Mouse (Mus musculus): ENCODE measurements around the gene Cap1. TPM values are rescaled to one million over a fixed set of nuclear protein-coding genes. Genes with fewer than 3 reads are reported as not detected.

Cap1 gene
- 100 to 1,000 TPM; 280 to 333 (median 312) TPM for total RNA-seq (2022)

- peak; percentile 97 to 99 for DNase-seq (ENCODE audit: low spot score in 2 of 2)
Observed at GRCm38 (mm10) chr4:122885768-122886578, at the start of gene Cap1. TSS of gene Cap1 (minus strand) at chr4:122886056.

GRCm38 (mm10) chr4:122933857-122934256 is 48.0 kb upstream of the Cap1 start:
- no peak for DNase-seq (ENCODE audit: low spot score in 2 of 2)

GRCm38 (mm10) chr4:122933051-122933591 is 47.3 kb upstream of the Cap1 start:
- no peak for DNase-seq (ENCODE audit: low spot score in 2 of 2)

DNA sequence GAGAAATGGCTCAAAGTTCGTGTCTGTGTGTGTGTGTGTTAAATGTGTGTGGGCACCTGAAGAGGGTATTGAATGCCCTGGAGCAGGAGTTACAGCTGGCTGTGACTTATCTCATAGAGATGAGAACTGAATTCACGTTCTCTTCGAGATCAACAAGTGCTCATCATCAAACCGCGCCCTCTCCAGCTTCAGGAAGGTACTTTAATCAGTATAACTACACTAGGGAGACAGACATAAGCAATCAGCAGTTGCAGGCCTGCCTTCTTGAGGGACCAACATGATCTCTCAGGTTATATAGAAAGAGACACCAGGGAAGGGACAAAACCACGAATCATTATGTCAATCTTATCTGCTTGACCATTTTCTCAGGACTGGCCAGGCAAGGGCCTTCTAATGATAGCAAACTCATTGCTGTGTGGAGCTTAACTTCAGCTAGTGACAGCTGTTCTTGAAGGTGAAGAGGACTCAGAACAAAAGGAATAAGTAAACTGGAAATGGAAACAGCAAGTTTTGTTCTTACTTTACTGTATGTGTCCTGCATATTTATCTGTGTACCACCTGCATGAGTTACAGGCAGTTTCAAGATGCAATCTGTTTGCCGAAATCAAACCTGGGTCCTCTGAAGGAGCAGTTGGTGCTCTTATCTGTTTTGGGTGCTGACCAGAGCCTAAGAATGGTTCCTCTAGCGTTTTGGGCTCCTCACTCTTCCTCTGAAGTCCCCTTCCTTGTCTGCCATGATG is 46.6 kb upstream of the Cap1 start:
- DNase-seq (ENCODE audit: low spot score in 2 of 2), result no peak

DNA sequence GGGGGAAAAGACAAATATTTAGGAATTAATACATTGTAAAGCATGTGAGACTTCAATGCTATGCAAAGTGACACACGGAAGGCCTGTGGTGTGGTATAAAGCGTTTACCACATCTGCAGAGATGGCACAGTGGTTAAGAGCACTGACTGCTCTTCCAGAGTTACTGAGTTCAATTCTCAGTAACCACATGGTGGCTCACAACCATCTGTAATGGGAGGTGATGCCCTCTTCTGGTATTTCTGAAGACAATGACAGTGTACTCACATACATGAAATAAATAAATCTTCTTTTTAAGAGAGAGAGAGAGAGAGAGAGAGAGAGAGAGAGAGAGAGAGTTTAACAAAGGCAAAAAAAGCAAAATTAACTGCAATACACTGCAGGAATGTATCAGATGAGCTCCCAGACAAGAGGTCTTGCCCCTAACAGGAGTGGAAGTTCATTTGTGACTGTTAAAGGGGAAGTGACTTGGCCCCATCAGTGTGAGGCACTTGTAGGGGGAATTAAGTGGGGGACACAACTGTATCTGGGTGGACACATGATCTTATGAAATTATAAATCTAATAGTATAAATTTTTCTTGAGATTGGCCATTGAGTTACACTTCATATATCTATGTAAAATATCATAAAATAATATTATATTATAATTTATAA is 45.2 kb upstream of the Cap1 start:
- no peak for DNase-seq (ENCODE audit: low spot score in 2 of 2)

DNA sequence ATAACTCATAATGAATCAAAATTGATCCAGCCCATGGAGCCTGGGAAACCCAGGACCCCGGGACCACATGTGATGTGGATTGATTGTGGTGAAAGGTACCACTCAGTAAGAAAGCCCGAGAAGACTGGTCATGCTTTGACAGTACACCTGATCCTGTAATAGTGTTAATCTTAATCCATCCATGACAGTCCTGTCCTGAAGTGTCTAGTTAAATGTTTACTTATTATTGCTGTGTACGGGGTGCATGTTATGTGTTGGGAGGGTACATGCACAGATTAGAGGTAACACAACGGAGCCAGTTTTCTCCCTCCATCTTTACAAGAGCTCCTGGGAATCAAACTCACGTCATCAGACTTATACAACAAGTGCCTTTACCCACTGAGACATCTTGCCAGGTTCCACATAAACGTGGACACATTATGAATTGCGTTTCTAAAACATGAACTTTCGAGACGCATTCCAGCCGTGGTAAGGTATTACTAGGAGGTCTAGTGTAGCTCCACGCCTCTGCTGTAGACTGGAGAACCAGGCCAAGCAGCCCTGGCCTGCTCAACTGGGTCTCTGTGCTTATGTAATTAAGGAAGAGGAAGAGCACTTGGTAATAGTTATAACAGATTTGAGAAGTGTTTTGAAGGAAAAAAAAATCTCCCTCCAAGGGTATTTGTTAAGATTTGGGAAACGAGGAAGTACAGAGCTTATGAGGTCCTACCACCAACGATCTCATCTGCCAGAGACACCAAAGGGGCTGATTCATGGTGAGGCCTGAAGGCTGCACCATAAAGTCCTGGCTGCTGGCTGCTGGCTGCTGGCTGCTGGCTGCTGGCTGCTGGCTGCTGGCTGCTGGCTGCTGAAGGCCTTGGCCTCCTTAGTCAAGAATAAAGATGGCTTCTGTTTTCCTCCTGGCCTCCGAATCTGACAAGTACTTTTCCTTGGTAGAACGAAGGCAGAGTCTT is 37.8 kb upstream of the Cap1 start:
- DNase-seq (ENCODE audit: low spot score in 2 of 2), result no peak

GRCm38 (mm10) chr4:122922841-122923240 is 37.0 kb upstream of the Cap1 start:
- DNase-seq (ENCODE audit: low spot score in 2 of 2), result no peak

- DNase-seq (ENCODE audit: low spot score in 2 of 2), result no peak
Observed at GRCm38 (mm10) chr4:122915985-122916384, 30.1 kb upstream of the Cap1 start.

- DNase-seq (ENCODE audit: low spot score in 2 of 2), result no peak
Observed at GRCm38 (mm10) chr4:122914186-122914585, 28.3 kb upstream of the Cap1 start.

DNA sequence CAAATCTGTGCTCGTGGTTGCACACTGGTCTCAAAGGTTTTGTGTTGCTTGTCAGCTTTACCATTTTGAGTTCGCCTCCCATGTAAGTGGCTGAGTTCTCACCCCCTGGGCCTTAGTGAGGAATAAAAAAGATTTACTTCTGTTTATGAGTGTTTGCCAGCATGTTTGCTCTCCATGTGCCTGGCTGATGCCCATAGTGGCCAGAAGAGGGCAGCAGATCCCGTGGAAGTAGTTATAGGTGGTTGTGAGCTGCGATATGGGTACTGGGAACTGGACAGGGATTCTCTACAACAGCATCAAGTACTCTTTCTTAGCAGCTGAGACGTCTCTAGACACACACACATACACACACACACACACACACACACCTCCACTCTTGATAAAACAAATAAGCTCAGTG is 26.8 kb upstream of the Cap1 start:
- DNase-seq (ENCODE audit: low spot score in 2 of 2), result no peak

GRCm38 (mm10) chr4:122910577-122910976 is 24.7 kb upstream of the Cap1 start:
- no peak for DNase-seq (ENCODE audit: low spot score in 2 of 2)

DNA sequence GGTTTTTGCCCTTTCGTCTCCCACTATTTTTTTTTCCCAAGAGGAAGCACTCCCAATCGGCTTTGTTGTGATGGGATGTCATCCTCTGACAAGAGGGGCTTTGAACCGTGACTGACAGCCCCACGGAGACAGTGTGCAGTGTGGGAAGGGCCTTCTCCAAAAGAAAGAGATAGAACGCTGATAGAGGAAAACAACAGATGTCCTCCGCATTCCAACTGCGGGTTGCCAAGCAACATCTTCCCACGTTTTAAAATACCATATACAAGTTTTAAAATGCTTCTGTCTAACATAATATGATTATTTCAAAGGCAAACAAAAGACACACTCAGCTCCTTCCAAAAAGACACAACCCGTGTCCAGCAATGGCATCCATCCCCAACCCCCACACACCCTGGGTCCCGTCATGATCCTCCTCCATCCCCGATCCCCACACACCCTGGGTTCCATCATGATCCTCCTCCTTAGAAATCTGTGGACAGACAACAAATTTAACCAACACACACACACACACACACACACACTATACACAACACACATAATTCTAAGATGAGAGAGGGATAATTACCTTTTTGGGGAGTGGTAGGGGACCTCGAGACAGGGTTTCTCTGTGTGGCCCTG is 23.8 kb upstream of the Cap1 start:
- DNase-seq (ENCODE audit: low spot score in 2 of 2), result peak; percentile 74 to 85

DNA sequence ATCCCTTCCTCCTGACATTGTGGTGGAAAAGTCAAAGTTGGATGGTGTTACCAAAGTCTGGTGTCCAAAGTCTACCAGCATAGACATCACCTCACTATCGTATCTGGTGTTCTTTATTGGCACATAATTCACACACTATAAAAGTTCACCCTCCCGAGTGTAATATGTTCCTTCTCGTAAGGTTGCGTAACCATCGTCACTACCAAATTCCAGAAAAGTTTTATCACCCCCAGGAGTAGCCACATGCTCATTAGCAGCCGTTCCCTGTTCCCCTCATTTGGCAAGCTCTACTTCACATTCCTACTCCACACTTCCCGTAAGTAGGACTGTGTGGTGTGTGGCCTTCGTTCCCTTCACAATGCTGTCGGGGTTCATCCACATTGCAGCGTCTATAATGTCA is 19.5 kb upstream of the Cap1 start:
- no peak for DNase-seq (ENCODE audit: low spot score in 2 of 2)

DNA sequence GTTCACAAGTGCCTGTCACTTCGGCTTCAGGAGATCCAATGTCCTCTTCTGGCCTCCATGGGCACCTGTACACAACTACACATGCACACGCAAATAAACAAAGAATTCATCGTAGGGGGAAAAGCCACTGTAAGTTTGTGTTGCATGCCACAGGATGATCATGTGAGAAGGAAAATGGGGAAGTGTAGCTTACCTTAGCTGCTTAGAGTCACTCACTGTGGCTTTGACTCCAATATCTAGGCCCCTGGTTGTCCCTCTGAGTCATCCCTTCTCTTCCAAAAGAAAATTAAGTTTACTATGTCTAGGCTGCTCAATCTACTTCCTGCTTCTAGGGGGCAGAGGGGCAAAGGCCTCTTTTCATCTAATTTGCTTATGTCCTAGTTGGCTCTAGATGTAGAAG is 17.9 kb upstream of the Cap1 start:
- DNase-seq (ENCODE audit: low spot score in 2 of 2), result no peak

DNA sequence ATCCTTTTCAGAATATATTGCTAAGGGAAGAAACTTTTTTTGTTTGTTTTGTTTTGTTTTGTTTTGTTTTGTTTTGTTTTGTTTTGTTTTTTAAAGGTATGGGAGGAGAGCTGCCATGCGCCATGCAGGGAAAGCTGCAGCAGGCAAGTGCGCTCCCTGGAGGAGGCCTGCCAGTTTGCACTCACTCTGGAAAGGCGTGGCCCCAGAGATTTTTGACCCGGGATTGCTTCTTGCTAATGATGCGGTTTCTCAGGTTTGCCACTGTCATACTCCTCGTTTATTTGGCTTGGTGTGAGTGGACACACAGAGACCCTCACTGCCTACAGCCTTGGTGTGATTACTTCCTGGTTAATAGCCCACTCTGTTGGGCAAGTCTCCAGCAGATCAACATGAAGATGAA is 16.3 kb upstream of the Cap1 start:
- DNase-seq (ENCODE audit: low spot score in 2 of 2), result no peak

GRCm38 (mm10) chr4:122898313-122898712 is 12.5 kb upstream of the Cap1 start:
- peak in 1 of 2 experiments; percentile 77 for DNase-seq (ENCODE audit: low spot score in 2 of 2)

DNA sequence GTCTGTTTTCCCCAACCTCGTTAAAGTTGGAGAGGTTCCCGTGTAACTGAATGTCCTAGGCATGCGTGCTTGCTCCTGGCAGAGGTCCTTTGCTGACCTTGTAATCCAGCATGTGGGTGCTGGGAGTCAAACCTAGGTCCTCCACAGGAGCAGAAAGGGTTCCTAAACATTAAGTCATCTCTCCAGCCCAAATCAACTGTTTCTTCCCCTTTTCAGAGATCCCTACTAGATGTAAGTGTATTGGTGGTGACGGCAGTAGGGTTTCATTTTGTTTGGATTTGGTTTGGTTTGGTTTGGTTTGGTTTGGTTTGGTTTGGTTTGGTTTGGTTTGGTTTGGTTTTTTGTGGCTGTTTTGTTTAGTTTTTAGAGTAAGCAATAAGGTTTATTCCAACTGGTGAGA is 11.9 kb upstream of the Cap1 start:
- no peak for DNase-seq (ENCODE audit: low spot score in 2 of 2)

- DNase-seq (ENCODE audit: low spot score in 2 of 2), result no peak
Observed at GRCm38 (mm10) chr4:122892157-122892556, 6.3 kb upstream of the Cap1 start.

DNA sequence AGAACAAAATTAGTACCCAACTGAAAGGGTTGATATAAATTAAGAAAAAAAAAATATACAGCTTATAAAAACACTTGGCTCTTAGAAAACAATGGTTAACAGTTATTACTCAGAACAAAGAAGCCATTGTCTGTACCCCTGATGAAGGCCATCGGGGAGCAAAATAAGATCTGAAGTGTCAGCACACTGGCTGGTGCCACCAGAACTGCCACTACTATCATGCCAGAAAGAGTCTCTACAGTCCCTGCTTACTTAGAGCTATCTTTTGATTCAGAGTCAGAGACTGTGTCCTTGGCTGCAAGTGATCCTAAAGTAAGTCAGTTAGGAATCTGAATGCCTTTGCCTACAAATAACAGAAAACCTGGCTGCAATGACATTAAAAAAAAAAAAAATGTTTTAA is 5.7 kb upstream of the Cap1 start:
- no peak for DNase-seq (ENCODE audit: low spot score in 2 of 2)

GRCm38 (mm10) chr4:122890881-122891481 is 5.1 kb upstream of the Cap1 start:
- peak; percentile 90 for DNase-seq (ENCODE audit: low spot score in 2 of 2)

All from layer of hippocampus, adult 8-10 months (tissue).